Mouse (Mus musculus) left cerebral cortex, postnatal 14 days (tissue): ENCODE measurements around the gene Vmn2r40. TPM values are rescaled to one million over a fixed set of nuclear protein-coding genes. Genes with fewer than 3 reads are reported as not detected.
"Not testable (repeated sequence)": the region's sequence is repeated elsewhere in the genome, so short reads cannot be mapped to it uniquely, and the experiment has no call there.

Experiments used
- DNase-seq, 2 experiments: peaks; one replicate each; pipeline ENCODE4 v3.0.0; 2021 to 2022; ENCODE audit warnings: low spot score in 2 of 2, mixed read lengths in 1 of 2
- intact Hi-C: fragments of 180-260 bp; cut with DNase I; formaldehyde crosslinking; loops from one replicate; pipeline ENCODE4 v1.15.1; 2025
- long read RNA-seq, 2 experiments: library from polyadenylated mRNA; stranded (forward); transcript quantifications; one replicate each; pipeline ENCODE4 v2.0.0; 2021
- total RNA-seq, 2 experiments: library from RNA; stranded (reverse); gene quantifications; 2 replicates each; pipeline ENCODE4 v1.2.3; 2021

The Vmn2r40 gene
- not detected for total RNA-seq
- long read RNA-seq, experiment 1: 0 reads
- long read RNA-seq, experiment 2: 0 reads

GRCm38 (mm10) chr7:8931335-8931734 is at the start of gene Vmn2r40:
Gene Vmn2r40 (minus strand): TSS chr7:8931435.
- DNase-seq, intact Hi-C loops: not testable (repeated sequence)

Other genes with a start within 250 kb of the Vmn2r40 start
- not detected for gene Vmn2r39, start 99.4 kb upstream of the Vmn2r40 start, total RNA-seq
- gene Vmn2r38, start 166.4 kb upstream of the Vmn2r40 start, total RNA-seq: not detected